Mouse (Mus musculus) ES-Bruce4 (cell line): ENCODE results near the gene Heatr5b. TPM values are rescaled to one million over a fixed set of nuclear protein-coding genes. Genes with fewer than 3 reads are reported as not detected.

Experiments
- H3K27ac ChIP-seq: 2 replicates; pipeline ENCODE4 v1.5.1; 2012; ENCODE audit warnings: low read length, inconsistent platforms; ENCODE audit not compliant: insufficient read depth
- H3K27me3 ChIP-seq: 2 replicates; pipeline ENCODE4 v1.6.1; 2012; ENCODE audit warnings: mild to moderate bottlenecking, low read length, inconsistent platforms; ENCODE audit not compliant: control insufficient read depth, poor library complexity, insufficient read depth, severe bottlenecking
- H3K36me3 ChIP-seq: 2 replicates; pipeline ENCODE4 v1.6.1; 2012; ENCODE audit warnings: inconsistent platforms, mild to moderate bottlenecking, low read length, moderate library complexity; ENCODE audit not compliant: control insufficient read depth, poor library complexity, insufficient read depth, severe bottlenecking
- H3K4me1 ChIP-seq: one replicate; pipeline ENCODE4 v1.8.1; 2011; ENCODE audit warnings: low read length; ENCODE audit not compliant: control insufficient read depth, insufficient read depth
- H3K4me3 ChIP-seq: 2 replicates; pipeline ENCODE4 v1.5.1; 2011; ENCODE audit warnings: low read depth, mild to moderate bottlenecking, low read length
- H3K9ac ChIP-seq: 2 replicates; pipeline ENCODE4 v1.6.1; 2012; ENCODE audit warnings: low read depth, mild to moderate bottlenecking, inconsistent platforms; ENCODE audit not compliant: poor library complexity, severe bottlenecking
- H3K9me3 ChIP-seq: replicated peaks from 2 replicates; pipeline ENCODE4 v1.6.1; 2012; ENCODE audit warnings: mild to moderate bottlenecking, low read length, inconsistent platforms; ENCODE audit not compliant: control insufficient read depth, poor library complexity, insufficient read depth, severe bottlenecking
- CTCF ChIP-seq: IDR thresholded peaks from one replicate; pipeline ENCODE4 v1.8.1; 2011; ENCODE audit warnings: low read depth, low read length
- EP300 ChIP-seq: IDR thresholded peaks from 2 replicates; pipeline ENCODE4 v1.6.1; 2011; ENCODE audit warnings: low read depth, low read length; ENCODE audit not compliant: insufficient read depth
- POLR2A ChIP-seq: IDR thresholded peaks from one replicate; pipeline ENCODE4 v1.8.1; 2011; ENCODE audit warnings: low read length; ENCODE audit not compliant: insufficient read depth
- polyA plus RNA-seq: library from polyadenylated mRNA; stranded (reverse); fragments of >200 nt; gene quantifications from 2 replicates; pipeline ENCODE4 v1.2.4, GENCODE M21; 2011; ENCODE audit warnings: low read depth; ENCODE audit not compliant: missing spikeins, insufficient read depth, insufficient read length

Heatr5b gene
- polyA plus RNA-seq = 28.4 and 29.4 TPM in 2 replicates

- Histone ChIP-seq H3K9me3 (no peaks in the 10 kb centered on the region), H3K4me1 (no peaks in the 10 kb centered on the region), H3K27me3 (no peaks in the 10 kb centered on the region), H3K36me3 (peaks cover 8% of the 10 kb centered on the region), H3K9ac (peak within 1 kb of the TSS; percentile 97), H3K27ac (peak within 1 kb of the TSS; percentile 18; the same call in 1 of the 2 replicates), H3K4me3 (peak within 1 kb of the TSS; percentile 95)
- TF ChIP-seq EP300 = peak; percentile 47; the same call in 1 of the 2 replicates
- TF ChIP-seq POLR2A = peak; percentile 44
- no peak for TF ChIP-seq CTCF
Measured at GRCm38 (mm10) chr17:78834856-78835835, at the start of gene Heatr5b, which contains the start of gene Gpatch11. Gene Heatr5b, minus strand, starts transcription at chr17:78835364. Gene Gpatch11, plus strand, starts transcription at chr17:78835567.

GRCm38 (mm10) chr17:78883291-78883690 lies 48.1 kb upstream of the Heatr5b start:
- Histone ChIP-seq H3K27me3 (no peaks in the 10 kb centered on the region), H3K4me3 (no peak overlapping the region), H3K36me3 (no peaks in the 10 kb centered on the region), H3K27ac (no peak overlapping the region), H3K9me3 (no peaks in the 10 kb centered on the region), H3K9ac (peak overlapping the region; percentile 44), H3K4me1 (peaks cover 2% of the 10 kb centered on the region)
- TF ChIP-seq EP300 = no peak
- TF ChIP-seq POLR2A = no peak
- no peak for TF ChIP-seq CTCF

- H3K27me3 ChIP-seq = no peaks in the 10 kb centered on the region
- peak within 1 kb of the TSS; percentile 79 for H3K9ac ChIP-seq
- no peaks in the 10 kb centered on the region for H3K36me3 ChIP-seq
- no peaks in the 10 kb centered on the region for H3K9me3 ChIP-seq
- TF ChIP-seq CTCF (no peak), EP300 (no peak), POLR2A (peak; percentile 46)
- peak within 1 kb of the TSS; percentile 79 for H3K4me3 ChIP-seq
- H3K27ac ChIP-seq = no peak within 1 kb of the TSS
- H3K4me1 ChIP-seq = peaks cover 2% of the 10 kb centered on the region
Measured at GRCm38 (mm10) chr17:78882401-78883112, 47.4 kb upstream of the Heatr5b start, which contains the start of gene Eif2ak2. Gene Eif2ak2, minus strand, starts transcription at chr17:78882573.

- peaks cover 2% of the 10 kb centered on the region for H3K4me1 ChIP-seq
- H3K27me3 ChIP-seq = no peaks in the 10 kb centered on the region
- no peaks in the 10 kb centered on the region for H3K9me3 ChIP-seq
- no peaks in the 10 kb centered on the region for H3K36me3 ChIP-seq
- peak overlapping the region; percentile 79 for H3K4me3 ChIP-seq
- no peak for TF ChIP-seq POLR2A
- no peak for TF ChIP-seq EP300
- no peak overlapping the region for H3K27ac ChIP-seq
- peak overlapping the region; percentile 79 for H3K9ac ChIP-seq
Measured at GRCm38 (mm10) chr17:78881878-78882304, 46.7 kb upstream of the Heatr5b start.

- no peak overlapping the region for H3K4me3 ChIP-seq
- no peaks in the 10 kb centered on the region for H3K4me1 ChIP-seq
Measured at GRCm38 (mm10) chr17:78873886-78874285, 38.7 kb upstream of the Heatr5b start.

More at GRCm38 (mm10) chr17:78873886-78874285, 38.7 kb upstream of the Heatr5b start:
- Histone ChIP-seq H3K27me3 (no peaks in the 10 kb centered on the region), H3K27ac (no peak overlapping the region), H3K9ac (no peak overlapping the region), H3K9me3 (no peaks in the 10 kb centered on the region), H3K36me3 (no peaks in the 10 kb centered on the region)
- TF ChIP-seq CTCF = no peak
- no peak for TF ChIP-seq EP300
- TF ChIP-seq POLR2A = no peak
